In the genomic region with DNA sequence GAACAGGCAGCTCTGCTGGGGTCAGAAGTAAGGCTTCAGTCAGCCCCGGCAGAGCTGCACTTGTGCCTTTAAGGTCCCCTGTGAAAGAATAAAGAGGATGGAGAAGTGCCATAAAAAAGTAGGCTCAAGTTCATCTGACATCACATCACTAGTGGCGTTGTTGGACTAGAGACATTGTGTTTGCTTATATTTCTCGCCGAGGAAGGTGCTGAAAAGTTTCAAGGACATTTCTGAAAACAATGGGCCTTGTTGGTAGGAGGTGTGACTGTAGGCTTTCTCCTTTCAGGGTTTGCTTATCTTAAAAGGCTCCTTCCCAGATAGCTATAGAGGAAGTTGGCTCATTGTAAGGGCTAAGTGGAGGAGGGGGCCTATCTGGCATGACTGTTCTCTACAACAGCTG, we compare ENCODE assay signal across 19 mouse cellular contexts.
DNase-seq lines count a peak whose midpoint lies in the region; ATAC-seq lines count a peak whose summit lies in the region.
"Had no signal": no experiment of that assay in that cellular context is flagged by ENCODE, and none has a peak within 500 bp of the region (broad histone marks: within the 10 kb centered on the region; RNA-seq: fewer than 3 reads in every experiment).

No protein-coding gene starts in this region.

- no peaks in the 10 kb centered on the region for H3K27me3 ChIP-seq in liver, embryonic 16.5 days (ENCODE audit: control insufficient read depth, insufficient read depth, low read depth, low read length)
- H3K27me3 ChIP-seq in liver, embryonic 12.5 days (replicated peaks), result no peaks in the 10 kb centered on the region
- no peaks in the 10 kb centered on the region for H3K27me3 ChIP-seq in intestine, embryonic 15.5 days (replicated peaks)
- H3K27me3 ChIP-seq: CH12.LX; midbrain, embryonic 15.5 days had no signal

- no peaks in the 10 kb centered on the region for H3K4me1 ChIP-seq in liver, embryonic 16.5 days (ENCODE audit: control insufficient read depth, low read depth, low read length)
- no peaks in the 10 kb centered on the region for H3K4me1 ChIP-seq in liver, embryonic 12.5 days
- H3K4me1 ChIP-seq in intestine, embryonic 15.5 days (replicated peaks), result no peaks in the 10 kb centered on the region
- H3K4me1 ChIP-seq: midbrain, embryonic 15.5 days had no signal

- H3K27ac ChIP-seq in liver, embryonic 16.5 days (ENCODE audit: low read length), result no peak overlapping the region
- H3K27ac ChIP-seq in liver, embryonic 12.5 days, result no peak overlapping the region
- no peak overlapping the region for H3K27ac ChIP-seq in intestine, embryonic 15.5 days
- H3K27ac ChIP-seq: hindbrain, embryonic 14.5 days; macrophage; midbrain, embryonic 15.5 days had no signal

- DNase-seq in embryo, embryonic 11 days, result peak; percentile 1
- DNase-seq in embryo, embryonic 10 days (ENCODE audit: low spot score), result no peak
- DNase-seq in adrenal gland, postnatal 14 days, result no peak
- no peak for DNase-seq in kidney, postnatal 10 days
- DNase-seq: adrenal gland, adult 2 months; cerebellum, adult 18-20 months; gastrocnemius, postnatal 10 days; kidney, adult 18-20 months; kidney, postnatal 4 days; layer of hippocampus, postnatal 36 days; liver had no signal

- no peak overlapping the region for H3K4me2 ChIP-seq in liver, embryonic 16.5 days (ENCODE audit: low read depth, low read length)
- H3K4me2 ChIP-seq in liver, embryonic 12.5 days, result no peak overlapping the region
- H3K4me2 ChIP-seq in intestine, embryonic 15.5 days (replicated peaks), result no peak overlapping the region
- H3K4me2 ChIP-seq: hindbrain, embryonic 14.5 days; midbrain, embryonic 15.5 days had no signal

- no peaks in the 10 kb centered on the region for H3K9me3 ChIP-seq in liver, embryonic 16.5 days (replicated peaks; ENCODE audit: control insufficient read depth, low read length)
- H3K9me3 ChIP-seq in liver, embryonic 12.5 days (replicated peaks), result no peaks in the 10 kb centered on the region
- no peaks in the 10 kb centered on the region for H3K9me3 ChIP-seq in intestine, embryonic 15.5 days
- H3K9me3 ChIP-seq: midbrain, embryonic 15.5 days had no signal

- 19% methylated on average over 4 of the region's 4 CpGs for WGBS in liver, embryonic 16.5 days (ENCODE audit: insufficient replicate concordance)
- WGBS in liver, embryonic 12.5 days (ENCODE audit: insufficient replicate concordance), result 34% methylated on average over 4 of the region's 4 CpGs
- 53% methylated on average over 4 of the region's 4 CpGs for WGBS in intestine, embryonic 15.5 days

- H3K4me3 ChIP-seq in liver, embryonic 16.5 days (ENCODE audit: low read depth, low read length), result no peak overlapping the region
- H3K4me3 ChIP-seq in liver, embryonic 12.5 days, result no peak overlapping the region
- no peak overlapping the region for H3K4me3 ChIP-seq in intestine, embryonic 15.5 days (replicated peaks)
- H3K4me3 ChIP-seq: midbrain, embryonic 15.5 days had no signal

- no peak overlapping the region for H3K9ac ChIP-seq in liver, embryonic 16.5 days (ENCODE audit: low read depth, low read length)
- H3K9ac ChIP-seq in liver, embryonic 12.5 days, result no peak overlapping the region
- H3K9ac ChIP-seq in intestine, embryonic 15.5 days, result no peak overlapping the region
- H3K9ac ChIP-seq: hindbrain, embryonic 14.5 days; midbrain, embryonic 15.5 days had no signal

- H3K36me3 ChIP-seq in liver, embryonic 16.5 days (ENCODE audit: control insufficient read depth, insufficient read depth), result no peaks in the 10 kb centered on the region
- H3K36me3 ChIP-seq in liver, embryonic 12.5 days, result no peaks in the 10 kb centered on the region
- H3K36me3 ChIP-seq in intestine, embryonic 15.5 days, result no peaks in the 10 kb centered on the region
- H3K36me3 ChIP-seq: midbrain, embryonic 15.5 days had no signal

- ATAC-seq in liver, embryonic 16.5 days (ENCODE audit: low read depth), result peak; percentile 35; the same call in 1 of the 2 replicates
- ATAC-seq in liver, embryonic 12.5 days, result no peak
- ATAC-seq in intestine, embryonic 15.5 days, result peak; percentile 48
- ATAC-seq in megakaryocyte progenitor cell, adult 5-6 weeks (replicated peaks; ENCODE audit: poor library complexity), result 0 out of 2 replicates have a peak, but pooled peaks have one; percentile 57
- ATAC-seq: midbrain, embryonic 15.5 days had no signal
